Comparison of ENCODE assay signal across 8 mouse cellular contexts in genomic region chr8:121669208-121669607, GRCm38 (mm10). TPM values are rescaled to one million over a fixed set of nuclear protein-coding genes. Genes with fewer than 3 reads are reported as not detected.
DNase-seq lines count a peak whose midpoint lies in the region; ATAC-seq and TF ChIP-seq lines count a peak whose summit lies in the region.

No protein-coding gene starts in this region.

- no peaks in the 10 kb centered on the region for H3K9me3 ChIP-seq in embryonic facial prominence, embryonic 13.5 days
- no peaks in the 10 kb centered on the region for H3K9me3 ChIP-seq in hindbrain, embryonic 13.5 days

- TF ChIP-seq CTCF in lung, adult 2 months (IDR thresholded peaks at IDR 0.05; ENCODE audit: insufficient read depth, low read length): no peak
- TF ChIP-seq CTCF in olfactory bulb, adult 2 months (IDR thresholded peaks at IDR 0.05; ENCODE audit: insufficient read depth, low read depth, low read length): no peak

- no peaks in the 10 kb centered on the region for H3K27me3 ChIP-seq in embryonic facial prominence, embryonic 13.5 days
- no peaks in the 10 kb centered on the region for H3K27me3 ChIP-seq in hindbrain, embryonic 13.5 days

- 15% methylated on average over 8 of the region's 8 CpGs for WGBS in lung, adult 2 months
- whole genome bisulfite sequencing in embryonic facial prominence, embryonic 13.5 days: 11% methylated on average over 8 of the region's 8 CpGs
- 28% methylated on average over 8 of the region's 8 CpGs for WGBS in hindbrain, embryonic 13.5 days
- WGBS in olfactory bulb, adult 2 months: 7% methylated on average over 8 of the region's 8 CpGs

- H3K4me1 ChIP-seq in lung, adult 2 months (ENCODE audit: control insufficient read depth, insufficient read depth, low read length): peaks cover 16% of the 10 kb centered on the region
- peaks cover 32% of the 10 kb centered on the region for H3K4me1 ChIP-seq in embryonic facial prominence, embryonic 13.5 days
- H3K4me1 ChIP-seq in hindbrain, embryonic 13.5 days (replicated peaks): peaks cover 33% of the 10 kb centered on the region
- H3K4me1 ChIP-seq in olfactory bulb, adult 2 months (ENCODE audit: control insufficient read depth, insufficient read depth, low read length): peaks cover 47% of the 10 kb centered on the region

- peak; percentile 45 to 57 for DNase-seq in lung, adult 18-20 months
- DNase-seq in lung, adult 2 months: no peak
- no peak for DNase-seq in adipocyte (ENCODE audit: low spot score)
- DNase-seq in ovary, adult 18-20 months (ENCODE audit: low spot score): no peak
- no peak for DNase-seq in thymus, postnatal 4 days

- no peaks in the 10 kb centered on the region for H3K36me3 ChIP-seq in embryonic facial prominence, embryonic 13.5 days
- no peaks in the 10 kb centered on the region for H3K36me3 ChIP-seq in hindbrain, embryonic 13.5 days

- H3K4me2 ChIP-seq in embryonic facial prominence, embryonic 13.5 days: peak overlapping the region; percentile 28
- H3K4me2 ChIP-seq in hindbrain, embryonic 13.5 days: no peak overlapping the region

- no peak for TF ChIP-seq POLR2A in lung, adult 2 months (IDR thresholded peaks at IDR 0.05; ENCODE audit: borderline replicate concordance, extremely low read depth, low read depth, low read length)
- no peak; the same call in 1 of the 2 replicates for TF ChIP-seq POLR2A in olfactory bulb, adult 2 months (IDR thresholded peaks at IDR 0.05; ENCODE audit: insufficient read depth, low read depth, low read length)

- 0 out of 2 replicates have a peak overlapping the region, but pooled peaks have one; percentile 22 for H3K9ac ChIP-seq in embryonic facial prominence, embryonic 13.5 days
- H3K9ac ChIP-seq in hindbrain, embryonic 13.5 days: peak overlapping the region; percentile 31; the same call in 1 of the 2 replicates

- no peak overlapping the region for H3K4me3 ChIP-seq in lung, adult 2 months (replicated peaks; ENCODE audit: extremely low read depth, low read depth, low read length)
- H3K4me3 ChIP-seq in embryonic facial prominence, embryonic 13.5 days: no peak overlapping the region
- no peak overlapping the region for H3K4me3 ChIP-seq in hindbrain, embryonic 13.5 days
- H3K4me3 ChIP-seq in olfactory bulb, adult 2 months (ENCODE audit: insufficient read depth, low read depth, low read length): peak overlapping the region; percentile 53

- peak; percentile 46; the same call in 1 of the 2 replicates for ATAC-seq in embryonic facial prominence, embryonic 13.5 days (ENCODE audit: insufficient number of reproducible peaks, insufficient read depth, low FRiP score, low TSS enrichment, low read depth)
- ATAC-seq in hindbrain, embryonic 13.5 days (ENCODE audit: low FRiP score): no peak

- H3K27ac ChIP-seq in embryonic facial prominence, embryonic 13.5 days: peak overlapping the region; percentile 71
- 0 out of 2 replicates have a peak overlapping the region, but pooled peaks have one; percentile 50 for H3K27ac ChIP-seq in hindbrain, embryonic 13.5 days
- peak overlapping the region; percentile 100 for H3K27ac ChIP-seq in olfactory bulb, adult 2 months (ENCODE audit: insufficient read depth, low read depth, low read length)

RNA-seq across cellular contexts. Expression of gene Zcchc14, which starts 16.5 kb away (rescaled TPM):
- polyA plus RNA-seq in lung, adult 2 months (2012; rRNA removed): 40.8 and 50.9 TPM in 2 replicates
- polyA plus RNA-seq in embryonic facial prominence, embryonic 13.5 days (2015; fragmentation: Nextera tagmentation; extraction: Ambion mirVana): 19.4 and 19.9 TPM in 2 replicates
- polyA plus RNA-seq in hindbrain, embryonic 13.5 days (2015; fragmentation: Nextera tagmentation; extraction: Ambion mirVana): 27.5 and 28.3 TPM in 2 replicates
- polyA plus RNA-seq in olfactory bulb, adult 2 months (2012; ENCODE audit: insufficient read depth, insufficient read length, low replicate concordance, missing spikeins): not detected in 2 replicates

Comparison
In these comparisons a context has a peak if more than half of its experiments do, and no peak if none do; other contexts are left out.
1. DNase-seq: peak in lung, adult 18-20 months (2 of 2); none in lung, adult 2 months (single experiment), adipocyte (single experiment), ovary, adult 18-20 months (single experiment) and thymus, postnatal 4 days (single experiment).
2. H3K27ac ChIP-seq: peak in every context shown above with its lines; median percentile 100 in olfactory bulb, adult 2 months; 71 in embryonic facial prominence, embryonic 13.5 days; 50 in hindbrain, embryonic 13.5 days.